Mouse (Mus musculus) gonadal fat pad, adult 2 months (tissue): Measurements from ENCODE around the gene Sval1. TPM values are rescaled to one million over a fixed set of nuclear protein-coding genes. Genes with fewer than 3 reads are reported as not detected.

Source experiments
- DNase-seq: peaks from one replicate; pipeline ENCODE4 v3.0.0-alpha.2; 2012; ENCODE audit warnings: low read depth
- polyA plus RNA-seq: library from polyadenylated mRNA; depleted of rRNA; stranded (reverse); fragments of >200 nt; gene quantifications from 2 replicates; pipeline ENCODE4 v1.2.3, GENCODE M21; 2012; rRNA removed

The Sval1 gene
- polyA plus RNA-seq: not detected in 2 replicates

GRCm38 (mm10) chr6:41951330-41951729, at the start of gene Sval1:
Gene Sval1 (plus strand): TSS chr6:41951630.
- no peak for DNase-seq

GRCm38 (mm10) chr6:41911625-41912024, 39.8 kb upstream of the Sval1 start:
- DNase-seq: peak; percentile 84

DNA sequence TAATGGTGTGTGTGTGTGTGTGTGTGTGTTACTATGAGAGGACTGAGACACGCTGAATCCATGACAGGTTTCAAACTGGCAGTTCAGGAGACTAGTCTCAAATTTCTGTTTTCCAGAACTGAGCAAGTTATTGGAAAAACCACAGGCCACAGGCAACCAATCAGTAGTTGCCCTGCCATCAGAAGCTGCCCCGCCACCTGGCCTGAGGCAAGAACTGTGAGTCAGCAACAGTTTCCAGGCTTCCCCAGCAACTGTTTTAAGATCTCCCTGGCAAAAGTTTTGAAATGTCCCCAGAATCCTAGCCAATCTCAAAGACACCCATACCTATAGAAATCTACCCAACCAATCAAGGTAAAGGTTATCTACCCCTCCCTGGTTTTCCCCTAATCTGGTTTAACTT, 36.5 kb upstream of the Sval1 start:
- DNase-seq: no peak

DNA sequence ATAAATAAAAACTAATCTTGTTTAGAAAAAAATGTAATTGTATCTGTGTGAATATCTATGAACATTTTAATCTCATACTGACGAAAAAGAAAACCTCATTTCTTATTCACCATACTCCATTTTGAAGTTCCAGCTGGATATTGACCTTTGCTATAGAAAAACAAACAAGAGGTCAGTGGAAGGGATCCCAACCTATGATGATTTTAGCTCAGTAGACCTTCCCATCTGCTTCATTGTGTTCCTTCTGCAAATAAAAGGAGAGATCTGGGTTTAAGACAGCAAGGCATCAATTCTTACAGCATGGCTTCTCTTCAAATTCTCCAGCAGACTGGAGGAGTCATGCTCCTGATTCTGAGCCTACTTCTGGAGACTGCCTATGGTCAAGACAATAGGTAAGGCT, 16.4 kb downstream of the Sval1 start, which contains the start of gene Sval3:
Gene Sval3, plus strand, starts transcription at position 301 of the 400 bp plus-strand sequence.
- DNase-seq: no peak

Other genes starting within 250 kb of the Sval1 start
- 0.22 TPM in 1 of 2 replicates, not detected in the other for gene Kel, start 247.3 kb upstream of the Sval1 start, polyA plus RNA-seq
- 0.12 TPM in 1 of 2 replicates, not detected in the other for gene Olfr459, start 176.5 kb upstream of the Sval1 start, polyA plus RNA-seq
- not detected in 2 replicates for gene Pip, start 104.1 kb upstream of the Sval1 start, polyA plus RNA-seq
- gene Sval2, start 98.6 kb upstream of the Sval1 start, polyA plus RNA-seq: not detected in 2 replicates
- gene Sval3, start 16.5 kb downstream of the Sval1 start, polyA plus RNA-seq: not detected in 2 replicates
- gene Sva, start 86.8 kb downstream of the Sval1 start, polyA plus RNA-seq: 1.9 TPM in 1 of 2 replicates, not detected in the other
- 0.11 TPM in 1 of 2 replicates, not detected in the other for gene Tas2r139, start 189.3 kb downstream of the Sval1 start, polyA plus RNA-seq